Mouse (Mus musculus) liver, postnatal 0 days (tissue): Measurements from ENCODE around the gene Klra10.

Experiments used
- CTCF ChIP-seq: sonication (generic); IDR thresholded peaks from 2 replicates; pipeline ENCODE4 v1.5.1; 2016; ENCODE audit warnings: antibody characterized with exemption, low read depth
- EP300 ChIP-seq: IDR thresholded peaks from 2 replicates; pipeline ENCODE4 v1.6.1; 2016; ENCODE audit warnings: antibody characterized with exemption, low read depth, mild to moderate bottlenecking

GRCm38 (mm10) chr6:130237536-130237935 is 44.2 kb downstream of the Klra10 start:
- TF ChIP-seq CTCF (no peak), EP300 (no peak)
